Mouse (Mus musculus): ENCODE data around the gene Adamts7.

The Adamts7 gene

GRCm38 (mm10) chr9:90197866-90198383, 35.1 kb downstream of the Adamts7 start:
- DNase-seq (ENCODE audit: low read depth) = no peak

- peak; percentile 59 for DNase-seq (ENCODE audit: low read depth)
These were observed 35.9 kb downstream of the Adamts7 start for GRCm38 (mm10) chr9:90198531-90199449.

GRCm38 (mm10) chr9:90199611-90200010, 36.7 kb downstream of the Adamts7 start:
- no peak for DNase-seq (ENCODE audit: low read depth)

- DNase-seq (ENCODE audit: low read depth) = no peak
These were observed 37.6 kb downstream of the Adamts7 start for GRCm38 (mm10) chr9:90200501-90200900.

- DNase-seq (ENCODE audit: low read depth) = peak; percentile 65
These were observed 38.2 kb downstream of the Adamts7 start for GRCm38 (mm10) chr9:90201096-90201495.

- DNase-seq (ENCODE audit: low read depth) = peak; percentile 78
These were observed 38.7 kb downstream of the Adamts7 start for GRCm38 (mm10) chr9:90201541-90201940.

GRCm38 (mm10) chr9:90203233-90203632, 40.4 kb downstream of the Adamts7 start:
- DNase-seq (ENCODE audit: low read depth) = no peak

GRCm38 (mm10) chr9:90204396-90204915, 41.6 kb downstream of the Adamts7 start:
- DNase-seq (ENCODE audit: low read depth) = peak; percentile 56

GRCm38 (mm10) chr9:90206500-90206899, 43.6 kb downstream of the Adamts7 start:
- peak; percentile 85 for DNase-seq (ENCODE audit: low read depth)

GRCm38 (mm10) chr9:90207808-90208207, 44.9 kb downstream of the Adamts7 start:
- no peak for DNase-seq (ENCODE audit: low read depth)

GRCm38 (mm10) chr9:90208655-90209054, 45.8 kb downstream of the Adamts7 start:
- no peak for DNase-seq (ENCODE audit: low read depth)

GRCm38 (mm10) chr9:90213127-90213526, 50.3 kb downstream of the Adamts7 start:
- no peak for DNase-seq (ENCODE audit: low read depth)

- no peak for DNase-seq (ENCODE audit: low read depth)
These were observed 53.6 kb downstream of the Adamts7 start for GRCm38 (mm10) chr9:90216259-90217001.

GRCm38 (mm10) chr9:90217501-90217900, 54.6 kb downstream of the Adamts7 start:
- DNase-seq (ENCODE audit: low read depth) = no peak

GRCm38 (mm10) chr9:90222275-90222674, 59.4 kb downstream of the Adamts7 start:
- DNase-seq (ENCODE audit: low read depth) = no peak

GRCm38 (mm10) chr9:90226081-90226741, 63.3 kb downstream of the Adamts7 start:
- DNase-seq (ENCODE audit: low read depth) = no peak

GRCm38 (mm10) chr9:90226742-90227096, 63.9 kb downstream of the Adamts7 start:
- DNase-seq (ENCODE audit: low read depth) = peak; percentile 39

GRCm38 (mm10) chr9:90227171-90227570, 64.3 kb downstream of the Adamts7 start:
- no peak for DNase-seq (ENCODE audit: low read depth)

GRCm38 (mm10) chr9:90232781-90233690, 70.2 kb downstream of the Adamts7 start:
- no peak for DNase-seq (ENCODE audit: low read depth)

- no peak for DNase-seq (ENCODE audit: low read depth)
These were observed 71.1 kb downstream of the Adamts7 start for GRCm38 (mm10) chr9:90233906-90234419.

- DNase-seq (ENCODE audit: low read depth) = no peak
These were observed 71.9 kb downstream of the Adamts7 start for GRCm38 (mm10) chr9:90234786-90235185.

Data from NIH3T3 (cell line).